Mouse (Mus musculus): Measurements from ENCODE around the gene Uqcc3.

- TF ChIP-seq CTCF (IDR thresholded peaks at IDR 0.05; ENCODE audit: borderline replicate concordance, extremely low read depth, insufficient read depth, insufficient read length) (no peak), POLR2A (IDR thresholded peaks at IDR 0.05; ENCODE audit: borderline replicate concordance, extremely low read depth, insufficient read depth, insufficient read length, poor library complexity, severe bottlenecking) (no peak)
Measured at GRCm38 (mm10) chr19:8903412-8903811, 22.7 kb upstream of the Uqcc3 start.
